Mouse (Mus musculus) adrenal gland, postnatal 14 days (tissue): ENCODE data around the gene Rec114. TPM values are rescaled to one million over a fixed set of nuclear protein-coding genes. Genes with fewer than 3 reads are reported as not detected.

Experiments used
- DNase-seq: peaks from one replicate; pipeline ENCODE4 v3.0.0; 2021; ENCODE audit warnings: mixed read lengths
- long read RNA-seq, 2 experiments: library from polyadenylated mRNA; stranded (forward); transcript quantifications; one replicate each; pipeline ENCODE4 v2.0.0; 2021
- total RNA-seq: library from RNA; stranded (reverse); gene quantifications from 2 replicates; pipeline ENCODE4 v1.2.3, GENCODE M21; 2021

The Rec114 gene
- total RNA-seq, result 3.7 and 4.1 TPM in 2 replicates
- long read RNA-seq, experiment 1, partial matches to known transcripts, result 2 of 3 reads
- long read RNA-seq, experiment 1, other reads (novel, unspliced or antisense), result 1 of 3 reads
- long read RNA-seq, experiment 2, partial matches to known transcripts, result 2 of 2 reads
- long read RNA-seq, experiment 2, other reads (novel, unspliced or antisense), result 0 of 2 reads

- no peak for DNase-seq
Measured at GRCm38 (mm10) chr9:58743702-58744248, at the start of gene Rec114. TSS of gene Rec114 (minus strand) at chr9:58743964.

GRCm38 (mm10) chr9:58789476-58789875 lies 45.7 kb upstream of the Rec114 start:
- DNase-seq, result no peak

GRCm38 (mm10) chr9:58775363-58775762 lies 31.6 kb upstream of the Rec114 start:
- DNase-seq, result no peak

- DNase-seq, result no peak
Measured at GRCm38 (mm10) chr9:58774761-58775160, 31.0 kb upstream of the Rec114 start.

- DNase-seq, result no peak
Measured at GRCm38 (mm10) chr9:58769943-58770342, 26.2 kb upstream of the Rec114 start.

GRCm38 (mm10) chr9:58766959-58767955 lies 23.5 kb upstream of the Rec114 start:
- DNase-seq, result no peak

GRCm38 (mm10) chr9:58764354-58764753 lies 20.6 kb upstream of the Rec114 start:
- no peak for DNase-seq

GRCm38 (mm10) chr9:58763114-58763513 lies 19.4 kb upstream of the Rec114 start:
- DNase-seq, result no peak

- no peak for DNase-seq
Measured at GRCm38 (mm10) chr9:58762086-58762485, 18.3 kb upstream of the Rec114 start.

GRCm38 (mm10) chr9:58758754-58759153 lies 15.0 kb upstream of the Rec114 start:
- DNase-seq, result no peak

GRCm38 (mm10) chr9:58756371-58757132 lies 12.8 kb upstream of the Rec114 start:
- no peak for DNase-seq

GRCm38 (mm10) chr9:58753606-58754005 lies 9.8 kb upstream of the Rec114 start:
- no peak for DNase-seq

GRCm38 (mm10) chr9:58748142-58748541 lies 4.4 kb upstream of the Rec114 start:
- DNase-seq, result no peak

GRCm38 (mm10) chr9:58747328-58747755 lies 3.6 kb upstream of the Rec114 start:
- DNase-seq, result no peak

GRCm38 (mm10) chr9:58742692-58743091 lies 1.1 kb downstream of the Rec114 start:
- no peak for DNase-seq

- no peak for DNase-seq
Measured at GRCm38 (mm10) chr9:58741369-58741768, 2.4 kb downstream of the Rec114 start.

- no peak for DNase-seq
Measured at GRCm38 (mm10) chr9:58739791-58740190, 4.0 kb downstream of the Rec114 start.

- no peak for DNase-seq
Measured at GRCm38 (mm10) chr9:58723165-58723564, 20.6 kb downstream of the Rec114 start.

- DNase-seq, result no peak
Measured at GRCm38 (mm10) chr9:58722151-58722550, 21.6 kb downstream of the Rec114 start.

- no peak for DNase-seq
Measured at GRCm38 (mm10) chr9:58721021-58721420, 22.7 kb downstream of the Rec114 start.

- DNase-seq, result no peak
Measured at GRCm38 (mm10) chr9:58720167-58720566, 23.6 kb downstream of the Rec114 start.

GRCm38 (mm10) chr9:58719471-58719870 lies 24.3 kb downstream of the Rec114 start:
- DNase-seq, result no peak
